Mouse (Mus musculus): ENCODE results near the gene Lix1l.

GRCm38 (mm10) chr3:96617941-96618340 lies 17.0 kb downstream of the Lix1l start:
- TF ChIP-seq CTCF (conservative IDR thresholded peaks at IDR 0.05; ENCODE audit: low read length) = no peak
- TF ChIP-seq POU5F1 (IDR thresholded peaks at IDR 0.05; ENCODE audit: borderline replicate concordance, low read length) = no peak

Measured in E14TG2a.4 (cell line).